Mouse (Mus musculus): Measurements from ENCODE around the gene Ubash3a. TPM values are rescaled to one million over a fixed set of nuclear protein-coding genes. Genes with fewer than 3 reads are reported as not detected.
A peak's percentile ranks its signal among the peaks of the same experiment; 100 is the strongest.

The Ubash3a gene
- polyA plus RNA-seq, 2 experiments, result 8.4 to 11.8 TPM

GRCm38 (mm10) chr17:31224591-31224990, 16.9 kb downstream of the Ubash3a start:
- DNase-seq (ENCODE audit: low read depth in 3 of 3, low spot score in 3 of 3), result no peak
- 57% methylated on average over 8 of the region's 8 CpGs for WGBS (ENCODE audit: insufficient replicate concordance)
- Histone ChIP-seq H3K9ac (replicated peaks) (no peak overlapping the region), H3K4me3 (ENCODE audit: insufficient read depth in 1 of 2, low read depth in 2 of 2, low read length in 2 of 2) (no peak overlapping the region), H3K27ac (no peak overlapping the region), H3K4me1 (replicated peaks; ENCODE audit: control insufficient read depth in 2 of 2, insufficient read depth in 2 of 2, low read length in 1 of 2) (peaks cover 7 to 16% of the 10 kb centered on the region in 2 experiments; a peak in 3 of 4 replicates), H3K27me3 (ENCODE audit: control insufficient read depth, insufficient read depth, low read length) (no peaks in the 10 kb centered on the region), H3K36me3 (replicated peaks; ENCODE audit: control insufficient read depth, insufficient read depth, low read depth) (no peaks in the 10 kb centered on the region; the same call in 1 of the 2 replicates), H3K4me2 (ENCODE audit: low read depth) (no peak overlapping the region), H3K9me3 (ENCODE audit: control insufficient read depth, low read length) (no peaks in the 10 kb centered on the region)
- no peak for TF ChIP-seq EP300 (IDR thresholded peaks at IDR 0.05; ENCODE audit: low read depth)
- no peak for TF ChIP-seq CTCF (IDR thresholded peaks at IDR 0.05; ENCODE audit: low read depth)
- ATAC-seq (ENCODE audit: insufficient read depth), result no peak

- WGBS (ENCODE audit: insufficient replicate concordance), result 68% methylated on average over 3 of the region's 3 CpGs
- DNase-seq (ENCODE audit: low read depth in 3 of 3, low spot score in 3 of 3) (no peak), ATAC-seq (ENCODE audit: insufficient read depth) (no peak)
- Histone ChIP-seq H3K4me1 (replicated peaks; ENCODE audit: control insufficient read depth in 2 of 2, insufficient read depth in 2 of 2, low read length in 1 of 2) (peaks cover 7 to 16% of the 10 kb centered on the region in 2 experiments; a peak in 3 of 4 replicates), H3K4me2 (ENCODE audit: low read depth) (no peak overlapping the region), H3K27ac (no peak overlapping the region), H3K9ac (replicated peaks) (no peak overlapping the region), H3K4me3 (ENCODE audit: insufficient read depth in 1 of 2, low read depth in 2 of 2, low read length in 2 of 2) (no peak overlapping the region), H3K36me3 (replicated peaks; ENCODE audit: control insufficient read depth, insufficient read depth, low read depth) (no peaks in the 10 kb centered on the region; the same call in 1 of the 2 replicates), H3K27me3 (ENCODE audit: control insufficient read depth, insufficient read depth, low read length) (no peaks in the 10 kb centered on the region), H3K9me3 (ENCODE audit: control insufficient read depth, low read length) (no peaks in the 10 kb centered on the region)
- TF ChIP-seq EP300 (IDR thresholded peaks at IDR 0.05; ENCODE audit: low read depth) (no peak), CTCF (IDR thresholded peaks at IDR 0.05; ENCODE audit: low read depth) (no peak)
These were observed 18.7 kb downstream of the Ubash3a start for GRCm38 (mm10) chr17:31226368-31226767.

DNA sequence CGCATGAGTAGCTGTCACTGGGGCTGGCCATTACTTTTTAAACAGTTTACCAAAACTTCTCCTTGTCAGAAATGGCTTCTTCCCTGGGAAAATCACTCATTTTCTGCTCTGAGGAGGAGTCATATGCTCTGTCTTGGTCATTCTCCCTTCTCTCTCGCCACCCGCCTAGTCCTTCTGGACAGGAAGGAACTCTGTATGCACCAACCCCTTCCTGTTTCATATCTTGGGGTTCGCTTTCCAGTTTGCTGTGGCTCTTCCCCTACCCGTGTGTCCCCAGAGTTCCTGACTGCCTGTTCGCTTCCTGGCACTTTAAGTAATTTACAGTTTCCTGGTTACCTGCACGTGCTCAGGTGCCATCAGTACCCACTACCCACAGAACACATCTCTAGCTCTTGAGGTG, 19.3 kb downstream of the Ubash3a start:
- WGBS (ENCODE audit: insufficient replicate concordance), result 54% methylated on average over 7 of the region's 7 CpGs
- Histone ChIP-seq H3K4me2 (ENCODE audit: low read depth) (no peak overlapping the region), H3K9me3 (ENCODE audit: control insufficient read depth, low read length) (no peaks in the 10 kb centered on the region), H3K27ac (no peak overlapping the region), H3K27me3 (ENCODE audit: control insufficient read depth, insufficient read depth, low read length) (no peaks in the 10 kb centered on the region), H3K4me1 (replicated peaks; ENCODE audit: control insufficient read depth in 2 of 2, insufficient read depth in 2 of 2, low read length in 1 of 2) (peaks cover 7 to 15% of the 10 kb centered on the region in 2 experiments; a peak in 3 of 4 replicates), H3K36me3 (replicated peaks; ENCODE audit: control insufficient read depth, insufficient read depth, low read depth) (no peaks in the 10 kb centered on the region; the same call in 1 of the 2 replicates), H3K9ac (replicated peaks) (no peak overlapping the region), H3K4me3 (ENCODE audit: insufficient read depth in 1 of 2, low read depth in 2 of 2, low read length in 2 of 2) (no peak overlapping the region)
- DNase-seq (ENCODE audit: low read depth in 3 of 3, low spot score in 3 of 3) (no peak), ATAC-seq (ENCODE audit: insufficient read depth) (no peak)
- no peak for TF ChIP-seq EP300 (IDR thresholded peaks at IDR 0.05; ENCODE audit: low read depth)
- no peak for TF ChIP-seq CTCF (IDR thresholded peaks at IDR 0.05; ENCODE audit: low read depth)

- ATAC-seq (ENCODE audit: insufficient read depth), result no peak
- Histone ChIP-seq H3K4me2 (ENCODE audit: low read depth) (no peak overlapping the region), H3K4me1 (replicated peaks; ENCODE audit: control insufficient read depth in 2 of 2, insufficient read depth in 2 of 2, low read length in 1 of 2) (no peaks in the 10 kb centered on the region), H3K9me3 (ENCODE audit: control insufficient read depth, low read length) (no peaks in the 10 kb centered on the region), H3K4me3 (ENCODE audit: insufficient read depth in 1 of 2, low read depth in 2 of 2, low read length in 2 of 2) (no peak overlapping the region), H3K9ac (replicated peaks) (no peak overlapping the region), H3K36me3 (replicated peaks; ENCODE audit: control insufficient read depth, insufficient read depth, low read depth) (peaks cover 8% of the 10 kb centered on the region), H3K27me3 (ENCODE audit: control insufficient read depth, insufficient read depth, low read length) (no peaks in the 10 kb centered on the region), H3K27ac (no peak overlapping the region)
- TF ChIP-seq EP300 (IDR thresholded peaks at IDR 0.05; ENCODE audit: low read depth), result no peak
- no peak for TF ChIP-seq CTCF (IDR thresholded peaks at IDR 0.05; ENCODE audit: low read depth)
- 71% methylated on average over 6 of the region's 6 CpGs for whole genome bisulfite sequencing (ENCODE audit: insufficient replicate concordance)
- DNase-seq (ENCODE audit: low read depth in 3 of 3, low spot score in 3 of 3), result peak in 2 of 3 experiments; percentile 76 to 79
These were observed 24.1 kb downstream of the Ubash3a start for GRCm38 (mm10) chr17:31231780-31232179.

DNA sequence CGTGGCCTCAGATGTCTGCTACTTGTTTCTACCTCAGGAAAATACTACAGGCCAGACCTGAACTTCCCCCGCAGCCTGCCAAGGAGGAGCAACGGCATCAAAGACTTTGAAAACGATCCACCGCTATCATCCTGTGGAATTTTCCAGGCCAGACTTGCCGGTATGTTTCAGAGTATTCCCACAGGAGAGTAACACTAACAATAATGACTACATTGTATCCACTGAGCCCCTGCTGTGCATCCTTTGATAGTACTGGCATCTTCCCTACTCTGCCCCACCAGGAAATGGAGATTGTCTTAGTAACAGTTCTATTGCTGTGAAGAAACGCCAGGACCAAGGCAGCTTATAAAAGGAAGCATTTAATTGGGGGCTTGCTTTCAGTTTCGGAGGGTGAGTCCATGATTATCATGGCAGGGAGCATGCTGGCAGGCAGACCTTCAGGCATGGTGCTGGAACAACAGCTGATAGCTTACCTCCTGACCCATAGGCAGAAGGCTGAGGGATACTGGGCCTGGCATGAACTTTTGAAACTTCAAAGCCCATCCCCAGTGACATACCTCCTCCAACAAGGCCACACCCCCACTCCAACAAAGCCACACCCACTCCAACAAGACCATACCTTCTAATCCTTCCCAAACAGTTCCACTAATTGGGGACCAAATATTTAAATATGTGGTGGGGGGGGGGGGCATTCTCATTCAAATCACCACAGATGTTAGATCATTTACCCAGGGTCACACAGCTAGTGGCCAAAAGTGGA, 24.8 kb downstream of the Ubash3a start:
- no peaks in the 10 kb centered on the region for H3K9me3 ChIP-seq (ENCODE audit: control insufficient read depth, low read length)
- no peaks in the 10 kb centered on the region for H3K4me1 ChIP-seq (replicated peaks; ENCODE audit: control insufficient read depth in 2 of 2, insufficient read depth in 2 of 2, low read length in 1 of 2)
- H3K27me3 ChIP-seq (ENCODE audit: control insufficient read depth, insufficient read depth, low read length), result no peaks in the 10 kb centered on the region
- H3K36me3 ChIP-seq (replicated peaks; ENCODE audit: control insufficient read depth, insufficient read depth, low read depth), result peaks cover 8% of the 10 kb centered on the region
- TF ChIP-seq CTCF (IDR thresholded peaks at IDR 0.05; ENCODE audit: low read depth) (no peak), EP300 (IDR thresholded peaks at IDR 0.05; ENCODE audit: low read depth) (no peak)
- no peak overlapping the region for H3K4me3 ChIP-seq (ENCODE audit: insufficient read depth in 1 of 2, low read depth in 2 of 2, low read length in 2 of 2)
- H3K27ac ChIP-seq, result no peak overlapping the region
- H3K9ac ChIP-seq (replicated peaks), result no peak overlapping the region
- ATAC-seq (ENCODE audit: insufficient read depth) (no peak), DNase-seq (ENCODE audit: low read depth in 3 of 3, low spot score in 3 of 3) (no peak)
- 78% methylated on average over 8 of the region's 8 CpGs for WGBS (ENCODE audit: insufficient replicate concordance)
- H3K4me2 ChIP-seq (ENCODE audit: low read depth), result no peak overlapping the region

Data from liver, embryonic 14.5 days (tissue).